Mouse (Mus musculus) gastrocnemius, postnatal 25 days (tissue): Measurements from ENCODE around the gene Dcaf8. TPM values are rescaled to one million over a fixed set of nuclear protein-coding genes. Genes with fewer than 3 reads are reported as not detected.

ENCODE experiments used
- DNase-seq: peaks from one replicate; pipeline ENCODE4 v3.0.0; 2022
- total RNA-seq, 2 experiments: library from RNA; stranded (reverse); gene quantifications; 1 replicate in 1 of 2; 2 replicates in 1 of 2; pipeline ENCODE4 v1.2.3; 2021

Dcaf8 gene
- total RNA-seq, 2 experiments from 2014 or later: 131 to 159 TPM

GRCm38 (mm10) chr1:172197146-172197545 lies 49.3 kb downstream of the Dcaf8 start:
- no peak for DNase-seq

- no peak for DNase-seq
Measured at GRCm38 (mm10) chr1:172197851-172198250, 50.0 kb downstream of the Dcaf8 start.

- no peak for DNase-seq
Measured at GRCm38 (mm10) chr1:172198316-172198715, 50.4 kb downstream of the Dcaf8 start.

- DNase-seq: no peak
Measured at GRCm38 (mm10) chr1:172198996-172199395, 51.1 kb downstream of the Dcaf8 start.

- DNase-seq: no peak
Measured at GRCm38 (mm10) chr1:172200161-172200560, 52.3 kb downstream of the Dcaf8 start.

GRCm38 (mm10) chr1:172200871-172201447 lies 53.1 kb downstream of the Dcaf8 start:
- no peak for DNase-seq

- DNase-seq: no peak
Measured at GRCm38 (mm10) chr1:172201967-172202880, 54.3 kb downstream of the Dcaf8 start.

- DNase-seq: no peak
Measured at GRCm38 (mm10) chr1:172202894-172203522, 55.1 kb downstream of the Dcaf8 start.

GRCm38 (mm10) chr1:172203566-172203965 lies 55.7 kb downstream of the Dcaf8 start:
- DNase-seq: no peak

- DNase-seq: no peak
Measured at GRCm38 (mm10) chr1:172204033-172204813, 56.3 kb downstream of the Dcaf8 start.

- DNase-seq: no peak
Measured at GRCm38 (mm10) chr1:172204814-172205740, 57.2 kb downstream of the Dcaf8 start.

GRCm38 (mm10) chr1:172205741-172206087 lies 57.8 kb downstream of the Dcaf8 start:
- DNase-seq: no peak

GRCm38 (mm10) chr1:172206141-172206917 lies 58.4 kb downstream of the Dcaf8 start, which contains the start of gene Pea15a:
TSS of gene Pea15a (minus strand) at chr1:172206804.
- DNase-seq: peak; percentile 87

GRCm38 (mm10) chr1:172207111-172207584 lies 59.3 kb downstream of the Dcaf8 start:
- DNase-seq: no peak

- DNase-seq: no peak
Measured at GRCm38 (mm10) chr1:172212776-172213175, 64.9 kb downstream of the Dcaf8 start.

- DNase-seq: no peak
Measured at GRCm38 (mm10) chr1:172213771-172214170, 65.9 kb downstream of the Dcaf8 start.

- no peak for DNase-seq
Measured at GRCm38 (mm10) chr1:172214748-172215147, 66.9 kb downstream of the Dcaf8 start.

GRCm38 (mm10) chr1:172217148-172217547 lies 69.3 kb downstream of the Dcaf8 start:
- DNase-seq: peak; percentile 96

GRCm38 (mm10) chr1:172218164-172218910 lies 70.5 kb downstream of the Dcaf8 start:
- no peak for DNase-seq
